Mouse (Mus musculus) embryonic fibroblast, embryonic 13.5 days (primary cell): ENCODE results near the gene Vcam1. TPM values are rescaled to one million over a fixed set of nuclear protein-coding genes. Genes with fewer than 3 reads are reported as not detected.

Experiments used
- H3K27ac ChIP-seq: 2 replicates; pipeline ENCODE4 v1.5.1; 2012; ENCODE audit warnings: low read length, control low read depth, inconsistent platforms; ENCODE audit not compliant: insufficient read depth
- H3K4me1 ChIP-seq: 2 replicates; pipeline ENCODE4 v1.6.1; 2011; ENCODE audit warnings: low read length; ENCODE audit not compliant: control insufficient read depth, insufficient read depth
- H3K4me3 ChIP-seq: 2 replicates; pipeline ENCODE4 v1.5.1; 2011; ENCODE audit warnings: mild to moderate bottlenecking, control low read depth, low read length; ENCODE audit not compliant: insufficient read depth
- CTCF ChIP-seq: IDR thresholded peaks from 2 replicates; pipeline ENCODE4 v1.5.1; 2011; ENCODE audit warnings: mild to moderate bottlenecking, control low read depth, low read length, moderate library complexity, borderline replicate concordance; ENCODE audit not compliant: insufficient read depth
- POLR2A ChIP-seq: IDR thresholded peaks from 2 replicates; pipeline ENCODE4 v1.6.1; 2011; ENCODE audit warnings: low read depth, mild to moderate bottlenecking, control low read depth, low read length, moderate library complexity
- polyA plus RNA-seq: library from polyadenylated mRNA; stranded (reverse); fragments of >200 nt; gene quantifications from 2 replicates; pipeline ENCODE4 v1.2.4, GENCODE M21; 2011; ENCODE audit warnings: low read depth; ENCODE audit not compliant: missing spikeins, insufficient read length

Vcam1 gene
- polyA plus RNA-seq, 1 experiment: 127 TPM

DNA sequence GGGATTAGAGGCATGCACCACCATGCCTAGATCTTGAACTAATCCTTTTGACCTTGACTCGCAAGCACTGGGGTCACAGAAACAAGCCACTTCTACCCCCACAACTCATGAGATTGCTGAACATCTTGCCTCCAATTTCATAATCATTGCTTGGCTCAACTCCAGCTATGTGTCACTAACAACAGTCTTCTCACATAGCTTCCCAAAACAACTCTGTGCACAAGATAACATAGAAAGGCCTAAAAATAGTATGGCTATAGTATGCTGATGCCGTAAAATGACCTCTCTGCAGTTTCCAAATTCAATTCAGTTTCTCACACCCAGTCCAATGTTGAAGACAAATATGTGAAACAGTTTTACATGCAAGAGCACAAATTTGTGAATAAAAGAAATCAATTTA is 56.9 kb downstream of the Vcam1 start:
- Histone ChIP-seq H3K4me3 (no peak overlapping the region), H3K27ac (no peak overlapping the region), H3K4me1 (peaks cover 6% of the 10 kb centered on the region)
- TF ChIP-seq POLR2A (no peak), CTCF (no peak)

DNA sequence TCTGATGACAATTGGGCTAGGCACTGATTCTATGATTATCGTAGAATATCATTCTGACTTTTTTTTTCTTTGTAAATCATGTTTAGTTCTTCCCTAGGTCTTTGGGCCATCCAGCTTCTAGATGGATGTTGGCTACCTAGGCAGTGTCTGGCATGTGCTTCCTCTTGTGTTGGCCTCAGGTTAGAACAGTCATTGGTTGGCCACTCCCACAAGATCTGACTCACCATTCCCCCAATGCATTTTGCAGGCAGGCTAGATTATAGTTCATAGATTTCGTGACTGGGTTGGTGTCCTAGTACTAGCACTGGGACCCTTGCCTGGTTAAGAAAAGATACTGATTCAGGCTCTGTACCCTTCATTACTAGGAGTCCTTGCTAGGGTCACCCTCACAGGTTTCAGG is 67.3 kb downstream of the Vcam1 start:
- Histone ChIP-seq H3K4me1 (no peaks in the 10 kb centered on the region), H3K4me3 (no peak overlapping the region), H3K27ac (no peak overlapping the region)
- TF ChIP-seq CTCF (no peak), POLR2A (no peak)

DNA sequence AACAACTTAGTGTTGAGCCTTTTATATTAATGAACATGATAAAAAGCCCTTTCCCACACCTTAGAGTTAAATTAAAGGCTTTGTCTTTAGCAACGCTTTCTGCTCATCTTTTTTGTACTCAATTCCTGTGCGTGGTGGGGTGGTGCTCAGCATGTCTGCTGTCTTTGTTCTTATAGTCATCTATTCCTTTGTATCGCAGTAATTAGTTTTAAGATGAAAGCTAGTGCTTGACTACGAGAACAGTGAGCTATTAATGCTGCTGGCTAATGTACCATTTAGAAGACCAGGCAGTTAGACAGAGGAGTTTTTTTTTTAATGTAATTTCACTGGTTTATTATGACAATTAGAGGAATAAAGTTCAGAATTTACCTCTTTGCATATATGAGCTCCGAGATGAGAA is 69.2 kb downstream of the Vcam1 start:
- no peak overlapping the region for H3K4me3 ChIP-seq
- H3K27ac ChIP-seq: no peak overlapping the region
- no peaks in the 10 kb centered on the region for H3K4me1 ChIP-seq
- TF ChIP-seq POLR2A (no peak), CTCF (no peak)

Other genes with a start within 250 kb of the Vcam1 start
- gene Dph5, start 241.9 kb downstream of the Vcam1 start, polyA plus RNA-seq: 16.1 and 17.9 TPM in 2 replicates
- 53.1 TPM in 2 replicates for gene Slc30a7, start 122.3 kb downstream of the Vcam1 start, polyA plus RNA-seq
- gene Extl2, start 122.2 kb downstream of the Vcam1 start, polyA plus RNA-seq: 24.7 and 33.9 TPM in 2 replicates
- 2.2 and 5.6 TPM in 2 replicates for gene Gpr88, start 123.8 kb upstream of the Vcam1 start, polyA plus RNA-seq